Mouse (Mus musculus): ENCODE data around the gene 2310022A10Rik.
"Not testable (repeated sequence)": the region's sequence is repeated elsewhere in the genome, so short reads cannot be mapped to it uniquely, and the experiment has no call there.

Gene 2310022A10Rik

GRCm38 (mm10) chr7:27612940-27613339 lies 59.9 kb downstream of the 2310022A10Rik start:
- no peak for DNase-seq (ENCODE audit: extremely low read depth, low read depth)

- DNase-seq (ENCODE audit: extremely low read depth, low read depth): no peak
Observed at GRCm38 (mm10) chr7:27613751-27614499, 60.9 kb downstream of the 2310022A10Rik start.

- DNase-seq (ENCODE audit: extremely low read depth, low read depth): no peak
Observed at GRCm38 (mm10) chr7:27621028-27621427, 68.0 kb downstream of the 2310022A10Rik start.

GRCm38 (mm10) chr7:27622234-27622633 lies 69.2 kb downstream of the 2310022A10Rik start:
- no peak for DNase-seq (ENCODE audit: extremely low read depth, low read depth)

GRCm38 (mm10) chr7:27624967-27625366 lies 71.9 kb downstream of the 2310022A10Rik start:
- no peak for DNase-seq (ENCODE audit: extremely low read depth, low read depth)

GRCm38 (mm10) chr7:27627707-27628106 lies 74.7 kb downstream of the 2310022A10Rik start:
- no peak for DNase-seq (ENCODE audit: extremely low read depth, low read depth)

- DNase-seq (ENCODE audit: extremely low read depth, low read depth): no peak
Observed at GRCm38 (mm10) chr7:27628190-27628589, 75.2 kb downstream of the 2310022A10Rik start.

- not testable (repeated sequence) for DNase-seq (ENCODE audit: extremely low read depth, low read depth)
Observed at GRCm38 (mm10) chr7:27628816-27629215, 75.8 kb downstream of the 2310022A10Rik start.

- no peak for DNase-seq (ENCODE audit: extremely low read depth, low read depth)
Observed at GRCm38 (mm10) chr7:27631439-27631838, 78.4 kb downstream of the 2310022A10Rik start.
